Mouse (Mus musculus) liver, embryonic 14.5 days (tissue): ENCODE measurements at regions not wholly inside any gene's neighbourhood (a gene's known extent, or its start where the extent isn't known, plus 50 kb on each side); places are given as distances from the start of the nearest gene placed in this dataset.

ENCODE experiments used
- CTCF ChIP-seq: IDR thresholded peaks from 2 replicates; pipeline ENCODE4 v1.5.1; 2016; ENCODE audit warnings: antibody characterized with exemption, low read depth, control low read depth
- EP300 ChIP-seq: IDR thresholded peaks from 2 replicates; pipeline ENCODE4 v1.6.1; 2016; ENCODE audit warnings: antibody characterized with exemption, low read depth

- TF ChIP-seq CTCF (no peak), EP300 (no peak)
These were observed 656.8 kb downstream of the Diaph3 start for GRCm38 (mm10) chr14:86484247-86484646.
